Mouse (Mus musculus) embryo, embryonic 11.5 days (tissue): ENCODE results near the gene Cdk19.

ENCODE experiments used
- DNase-seq: peaks from one replicate; pipeline ENCODE4 v3.0.0-alpha.2; 2012; ENCODE audit warnings: low read depth, low spot score

Gene Cdk19

DNA sequence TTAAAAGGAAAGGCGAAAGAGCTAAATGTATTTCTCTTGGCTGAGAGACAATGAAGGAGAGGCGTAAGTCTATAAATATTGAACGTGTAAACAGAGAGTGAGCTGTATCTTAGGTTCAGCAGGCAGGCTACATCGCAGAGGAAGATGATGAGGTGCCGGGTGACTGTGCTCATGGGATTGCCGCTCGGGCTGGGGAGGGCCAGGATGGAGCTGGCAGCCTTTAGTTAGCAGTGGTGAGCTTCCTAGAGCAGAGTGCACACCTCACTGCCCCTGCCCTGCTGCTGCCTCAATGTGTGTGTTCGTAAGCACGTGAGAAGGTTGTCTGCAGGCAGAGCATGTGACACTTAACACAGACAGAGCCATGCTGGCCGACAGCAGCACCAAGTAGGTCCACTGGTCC, 101.4 kb downstream of the Cdk19 start:
- no peak for DNase-seq

DNA sequence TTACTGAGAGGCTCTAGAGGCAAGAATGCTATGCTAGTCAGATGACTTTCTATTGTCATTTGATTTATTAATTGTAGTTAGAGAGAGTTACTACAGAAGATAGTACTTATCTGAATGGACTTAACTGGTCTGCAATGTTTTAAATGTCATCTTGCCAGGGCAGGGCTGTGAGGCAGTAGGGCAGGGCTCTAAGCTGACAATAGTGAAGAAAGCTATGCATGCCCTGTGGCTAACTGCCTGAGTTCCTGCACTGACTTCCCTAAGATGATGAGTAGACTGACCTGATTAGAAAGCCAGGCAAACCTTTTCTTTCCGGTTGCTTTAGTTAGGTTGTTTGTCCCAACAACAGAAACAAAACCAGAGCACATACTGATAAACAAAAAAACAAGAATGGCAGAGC, 102.7 kb downstream of the Cdk19 start:
- no peak for DNase-seq

DNA sequence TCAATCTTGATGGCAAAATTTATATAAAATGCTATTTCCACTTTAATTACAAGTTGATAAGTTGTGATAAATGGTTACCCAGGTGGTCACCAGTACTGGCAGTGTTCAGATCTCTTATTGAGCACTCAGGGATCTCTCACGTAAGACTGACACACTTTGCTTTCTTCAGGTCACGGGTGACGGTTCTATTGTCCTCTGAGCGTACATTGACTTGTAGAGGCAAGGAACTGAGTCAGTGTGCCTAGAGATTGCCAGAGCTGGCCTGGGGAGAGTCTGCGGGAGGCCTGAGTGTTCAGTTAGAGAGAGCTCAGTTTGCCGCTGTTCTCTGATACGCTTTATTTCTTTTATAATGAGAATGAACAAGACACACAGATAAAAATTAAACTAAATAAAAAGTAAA, 104.0 kb downstream of the Cdk19 start:
- DNase-seq: no peak

DNA sequence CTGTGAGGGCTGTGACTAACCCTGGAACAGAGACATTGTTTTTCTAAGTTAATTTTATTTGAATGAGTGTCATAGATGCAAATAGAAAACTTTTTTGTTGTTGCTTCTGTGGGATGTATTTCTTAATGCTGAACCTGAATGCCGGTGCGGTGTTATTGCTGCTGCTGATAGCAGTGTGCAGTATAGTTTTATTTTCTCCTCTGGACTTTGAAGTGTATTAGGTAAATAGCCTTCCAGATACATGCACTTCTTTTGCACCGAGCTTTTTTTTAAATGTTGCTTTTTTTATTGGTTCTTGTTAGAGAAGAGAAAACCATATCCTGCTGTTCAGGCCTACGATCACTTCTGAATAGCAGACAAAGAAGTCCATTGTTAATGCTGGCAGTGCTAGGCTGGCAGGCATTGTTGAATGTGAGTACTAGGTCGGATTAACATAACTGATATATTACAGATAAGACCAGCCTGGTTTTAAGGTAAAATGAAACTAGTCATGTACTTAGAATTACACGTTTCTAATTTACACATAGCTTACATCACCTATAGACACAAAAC, 104.5 kb downstream of the Cdk19 start:
- DNase-seq: no peak

DNA sequence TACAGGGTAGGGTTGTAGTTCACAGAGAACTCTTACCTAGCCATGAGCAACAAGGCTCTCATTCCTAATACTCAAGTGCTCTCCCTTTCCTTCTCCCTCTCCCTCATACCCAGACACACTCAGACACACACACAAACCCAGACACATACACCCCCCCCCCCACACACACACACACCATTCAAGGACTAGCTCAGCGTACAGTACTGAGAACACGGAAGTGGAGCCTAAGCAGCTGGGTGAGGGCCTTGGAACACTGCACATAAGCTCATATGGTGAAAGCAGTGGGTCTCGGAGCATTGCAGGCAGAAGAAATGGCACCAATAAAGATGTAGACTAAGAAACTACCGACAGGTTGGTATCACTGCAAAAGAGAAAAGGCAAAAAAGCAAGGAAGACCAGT, 105.2 kb downstream of the Cdk19 start:
- no peak for DNase-seq

DNA sequence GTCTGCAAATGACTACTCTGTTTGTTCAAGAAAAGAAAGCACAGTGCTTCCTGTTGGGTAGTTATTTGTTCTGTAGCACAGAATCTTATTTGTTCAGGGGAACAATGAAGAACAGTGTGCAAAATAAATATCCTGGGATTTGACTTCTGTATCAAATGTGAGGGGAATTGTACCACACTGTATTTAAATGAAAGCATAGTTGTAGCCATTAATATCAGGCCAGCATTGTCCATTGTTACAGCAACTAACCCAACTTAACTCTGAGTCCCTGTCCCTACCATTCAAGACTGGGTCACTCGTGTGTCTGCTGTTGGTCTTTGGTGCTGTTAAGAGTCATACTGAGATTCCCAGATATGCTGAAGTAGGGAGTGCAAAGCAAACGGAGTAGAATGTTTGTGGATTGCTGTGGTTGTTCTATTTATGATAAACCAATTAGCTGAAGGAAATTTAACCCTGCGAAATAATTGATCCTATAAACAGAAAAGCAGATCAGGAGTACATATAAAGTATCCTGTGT, 106.8 kb downstream of the Cdk19 start:
- no peak for DNase-seq

DNA sequence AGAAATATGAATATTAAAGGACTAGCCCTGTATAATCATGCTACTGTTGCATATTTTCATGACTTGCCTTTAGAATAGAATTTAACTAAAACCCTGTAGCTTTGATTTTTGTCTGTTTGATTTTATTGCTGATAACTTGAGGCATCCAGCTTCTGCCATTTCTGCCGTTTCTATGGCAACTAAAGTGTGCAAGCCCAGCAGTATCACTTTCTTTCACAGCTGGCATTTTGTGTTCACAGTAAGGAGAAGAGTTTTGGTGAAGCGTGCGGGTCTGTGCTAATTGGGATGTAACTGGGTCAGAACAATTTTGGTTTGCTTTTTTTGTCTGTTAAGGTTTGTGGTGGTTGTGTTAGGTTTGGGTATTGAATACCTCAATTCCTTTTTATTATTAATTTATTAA, 107.3 kb downstream of the Cdk19 start:
- DNase-seq: no peak

DNA sequence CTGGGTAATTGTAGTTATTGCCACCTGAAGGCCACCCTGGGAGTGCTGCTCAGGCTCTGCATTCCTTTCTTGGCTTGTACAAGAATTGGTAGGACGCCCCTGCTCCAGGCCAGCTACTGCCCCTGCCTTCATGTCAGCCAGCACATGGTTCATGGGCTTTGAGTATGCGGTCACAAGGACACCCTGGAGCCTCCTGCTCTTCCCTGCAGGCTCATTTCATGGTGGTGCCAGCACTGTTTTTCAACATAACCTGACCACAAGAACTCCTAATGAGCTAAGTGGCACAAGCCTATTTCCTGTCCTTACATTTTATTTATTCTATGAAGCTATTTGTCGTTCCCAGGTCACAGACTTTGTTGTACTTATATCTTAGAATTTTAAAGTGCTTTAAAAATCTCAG, 107.9 kb downstream of the Cdk19 start:
- no peak for DNase-seq

DNA sequence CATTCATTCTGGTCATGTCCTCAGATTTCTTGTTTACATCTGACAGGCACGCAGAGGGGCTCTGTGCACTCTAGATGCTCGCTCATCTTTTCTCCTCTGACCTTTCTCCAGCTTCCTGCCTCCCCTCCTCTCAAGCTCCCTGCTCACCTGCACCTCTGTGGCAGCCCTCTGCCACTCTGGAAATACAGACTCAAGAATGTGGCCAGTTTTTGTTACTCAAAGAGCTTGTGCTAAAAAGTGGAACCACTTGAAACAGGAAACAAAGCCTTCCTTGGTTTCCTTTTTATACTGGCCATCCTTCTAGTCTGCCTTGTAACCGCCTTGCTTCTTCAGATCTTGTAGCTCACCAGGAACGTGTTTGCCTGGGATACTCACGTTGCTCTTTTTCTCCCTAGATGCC, 108.6 kb downstream of the Cdk19 start:
- no peak for DNase-seq

DNA sequence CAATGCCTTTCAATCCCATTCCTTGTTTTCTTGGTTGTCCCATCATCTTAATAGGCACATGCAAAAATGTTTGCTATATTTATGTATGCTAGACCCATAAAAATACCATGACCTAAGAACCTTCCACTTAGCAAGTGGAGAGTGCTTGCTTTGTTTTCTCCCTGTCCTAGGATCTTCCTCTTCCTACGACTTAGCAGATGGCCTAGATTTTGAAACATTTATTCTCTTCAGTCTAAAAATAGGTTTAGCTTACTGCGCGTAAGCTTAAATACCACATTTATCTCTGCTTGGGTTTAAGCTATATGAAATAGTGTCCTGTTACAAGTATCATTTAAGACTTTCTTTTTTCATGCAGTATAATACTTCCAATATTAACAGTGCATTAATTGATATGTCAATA, 109.1 kb downstream of the Cdk19 start:
- DNase-seq: no peak

DNA sequence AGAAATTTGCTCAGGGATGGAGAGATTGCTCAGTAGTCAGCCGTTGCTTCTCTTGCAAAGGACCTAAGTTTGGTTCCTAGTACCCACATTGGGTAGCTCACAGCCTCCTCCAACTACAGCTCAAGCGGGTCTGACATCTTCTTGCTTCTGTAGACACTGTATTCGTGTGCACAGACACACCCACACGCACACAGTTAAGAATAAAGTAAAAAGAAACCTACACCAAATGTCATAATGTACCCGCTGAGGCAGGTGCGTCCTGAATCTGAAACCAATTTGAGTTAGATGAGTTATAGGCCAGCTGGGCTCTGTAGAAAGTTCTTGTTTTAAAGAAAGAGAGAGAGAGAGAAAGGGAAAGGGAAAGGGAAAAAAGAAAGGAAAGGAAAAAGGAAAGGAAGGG, 110.2 kb downstream of the Cdk19 start:
- DNase-seq: no peak

DNA sequence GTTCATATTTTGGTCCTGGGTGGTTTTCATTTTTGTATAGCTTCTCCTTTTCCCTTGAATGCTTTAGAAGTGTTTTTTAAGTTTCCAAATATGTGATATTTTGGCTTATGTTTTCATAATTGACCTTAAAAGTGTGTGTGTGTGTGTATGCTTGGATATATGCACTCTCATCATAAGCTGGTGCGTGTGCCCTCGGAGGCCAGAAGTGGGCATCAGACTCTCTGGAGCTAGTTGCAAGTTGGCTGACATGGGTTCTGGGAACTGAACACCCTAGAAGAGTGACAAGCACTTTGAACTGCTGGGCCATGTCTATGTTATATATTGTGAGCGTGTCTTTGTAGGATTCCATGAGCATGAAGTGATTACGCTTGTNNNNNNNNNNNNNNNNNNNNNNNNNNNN, 110.8 kb downstream of the Cdk19 start:
- DNase-seq: no peak

DNA sequence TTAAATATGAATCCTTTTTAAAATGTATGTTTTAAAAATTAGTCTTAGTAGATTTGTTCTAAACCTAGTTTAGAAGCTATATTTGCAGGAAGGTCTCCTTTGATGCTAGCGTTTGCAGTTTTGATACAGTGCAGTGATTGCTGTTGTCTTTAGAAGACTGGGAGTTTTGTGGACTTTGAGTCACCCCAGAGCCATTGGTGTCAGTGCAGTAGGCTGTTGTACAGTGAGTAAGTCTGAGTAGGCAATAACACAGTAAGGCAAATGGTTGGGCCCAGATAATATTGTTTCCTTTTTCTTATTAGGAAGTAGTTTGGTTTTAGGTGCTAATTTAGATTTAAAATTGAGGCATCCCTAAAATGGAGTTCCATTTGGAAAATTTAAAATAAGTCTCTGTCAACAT, 117.8 kb downstream of the Cdk19 start:
- DNase-seq: no peak

DNA sequence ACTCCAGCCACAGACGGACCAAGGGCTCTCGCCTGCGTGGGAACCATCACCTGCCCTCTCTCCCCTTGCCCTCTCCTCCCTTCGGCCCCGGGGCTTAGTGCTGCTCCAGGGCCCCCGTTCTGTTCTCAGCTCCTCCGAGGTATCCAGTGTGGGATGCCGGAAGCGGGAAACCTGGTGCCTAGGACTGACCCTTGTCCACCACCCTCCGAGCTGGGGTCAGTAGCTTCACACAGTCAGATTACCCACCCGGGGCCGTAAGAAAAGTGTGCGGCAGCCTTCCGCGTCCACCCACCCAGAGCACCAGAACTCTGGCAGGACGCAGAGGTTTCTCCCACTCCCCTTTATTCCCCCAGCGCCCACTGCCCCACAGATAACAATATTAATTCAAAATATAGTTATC, 119.8 kb downstream of the Cdk19 start:
- no peak for DNase-seq

DNA sequence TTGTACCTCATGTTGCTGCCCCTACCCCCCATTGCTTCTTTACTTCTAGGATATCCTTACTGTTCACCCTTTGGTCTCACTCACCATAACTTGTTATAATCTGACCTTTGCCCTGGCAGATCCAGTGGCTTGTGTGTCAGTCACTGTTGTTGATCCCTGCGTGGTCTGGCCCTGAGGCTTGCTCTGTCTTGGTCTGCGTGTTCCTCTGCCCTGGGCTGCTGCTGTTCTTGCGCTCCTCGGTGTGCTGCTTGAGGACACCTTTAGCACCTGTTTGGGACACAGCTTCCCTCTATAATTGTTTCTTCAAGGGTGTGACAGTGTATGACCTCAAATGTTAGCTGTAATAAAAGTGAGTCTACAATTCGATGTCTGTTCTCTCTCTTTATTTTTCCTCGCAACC, 122.0 kb downstream of the Cdk19 start:
- no peak for DNase-seq

DNA sequence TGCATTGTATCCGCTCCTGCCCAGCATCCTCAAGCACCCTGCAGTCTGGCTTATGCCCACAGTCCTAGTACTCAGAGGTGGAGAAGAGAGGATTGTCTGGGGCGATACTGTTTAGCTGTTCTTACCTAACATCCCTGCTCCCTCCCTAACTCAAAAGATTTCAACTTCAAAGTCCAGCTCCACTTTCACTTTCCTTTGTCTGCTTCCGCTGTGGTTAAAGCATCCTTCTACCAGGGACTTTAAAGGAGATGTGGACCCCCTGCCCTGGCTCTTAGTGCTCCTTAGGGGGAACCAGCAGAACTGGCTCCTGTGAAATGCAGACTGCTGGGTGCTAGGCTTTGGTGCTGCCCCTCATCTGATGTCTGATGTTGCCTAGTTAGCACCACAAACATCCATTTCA, 122.9 kb downstream of the Cdk19 start:
- no peak for DNase-seq

DNA sequence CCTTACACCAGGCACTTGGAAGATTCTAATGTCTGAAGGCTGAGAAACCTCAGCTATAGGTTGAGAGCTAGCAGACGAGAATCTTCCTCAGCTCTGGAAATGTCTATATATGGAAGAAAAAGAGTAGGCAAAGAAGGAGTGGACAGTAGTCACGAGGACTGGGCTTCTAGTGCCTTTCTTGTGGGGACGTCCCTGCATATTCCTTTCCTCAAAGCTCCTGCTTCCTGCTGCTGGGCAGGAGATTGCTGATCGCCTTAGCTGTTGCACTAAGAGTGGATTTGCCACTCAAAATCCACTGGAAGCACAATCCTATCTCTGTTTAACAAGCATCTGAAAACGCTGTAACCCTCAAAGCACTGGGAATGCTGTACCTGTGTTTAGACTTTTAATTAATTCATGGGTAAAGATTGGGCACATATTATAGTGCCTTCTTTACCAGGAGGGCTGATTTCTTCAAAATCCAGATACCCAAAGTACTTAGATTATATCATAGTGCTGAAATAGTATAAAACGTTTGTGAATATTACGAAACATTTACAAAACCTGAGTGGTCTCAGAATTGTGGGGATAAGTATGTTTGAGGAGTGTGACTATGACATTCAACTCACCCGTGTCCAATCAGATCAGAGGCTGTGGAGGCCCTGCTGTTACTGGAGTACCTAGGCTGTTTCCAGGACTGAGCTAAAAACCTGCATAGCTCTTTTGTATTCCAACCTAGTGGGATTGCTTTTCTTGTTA, 128.0 kb downstream of the Cdk19 start:
- no peak for DNase-seq

DNA sequence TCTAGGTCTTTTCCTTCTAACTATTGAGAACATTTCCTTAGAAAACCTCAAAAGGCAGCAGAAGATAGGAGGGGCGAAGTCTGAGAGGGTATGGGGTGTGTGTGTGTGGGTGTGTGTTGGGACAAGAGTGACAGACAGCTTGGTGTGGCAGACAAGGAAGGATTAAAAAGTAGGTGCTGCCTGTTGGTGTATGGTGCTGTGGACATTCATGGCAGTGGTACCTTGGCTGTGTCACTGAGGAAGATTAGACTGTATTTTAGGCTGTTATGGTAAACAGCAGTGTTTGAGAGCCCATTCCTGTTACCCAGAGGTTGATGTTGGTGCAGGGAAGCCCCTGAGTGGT, 128.5 kb downstream of the Cdk19 start:
- no peak for DNase-seq

DNA sequence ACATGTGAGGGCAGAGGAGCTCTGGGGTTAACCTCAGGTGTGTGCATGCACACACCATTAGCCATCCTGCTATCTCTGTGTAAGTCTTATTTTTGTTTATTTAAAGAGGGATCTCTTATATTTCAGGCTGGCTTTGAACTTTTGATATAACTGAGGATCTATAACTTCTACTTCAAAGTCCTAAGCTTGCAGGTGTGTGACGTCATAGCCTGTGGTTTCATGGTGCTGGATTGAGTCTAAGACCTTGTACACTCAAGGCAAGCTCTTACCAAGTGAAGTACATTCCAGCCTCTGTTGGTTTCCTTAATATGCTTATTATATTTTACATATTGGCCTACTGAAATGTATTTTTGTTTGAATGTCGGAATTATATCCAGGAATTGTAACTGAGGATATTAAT, 129.8 kb downstream of the Cdk19 start:
- DNase-seq: no peak

DNA sequence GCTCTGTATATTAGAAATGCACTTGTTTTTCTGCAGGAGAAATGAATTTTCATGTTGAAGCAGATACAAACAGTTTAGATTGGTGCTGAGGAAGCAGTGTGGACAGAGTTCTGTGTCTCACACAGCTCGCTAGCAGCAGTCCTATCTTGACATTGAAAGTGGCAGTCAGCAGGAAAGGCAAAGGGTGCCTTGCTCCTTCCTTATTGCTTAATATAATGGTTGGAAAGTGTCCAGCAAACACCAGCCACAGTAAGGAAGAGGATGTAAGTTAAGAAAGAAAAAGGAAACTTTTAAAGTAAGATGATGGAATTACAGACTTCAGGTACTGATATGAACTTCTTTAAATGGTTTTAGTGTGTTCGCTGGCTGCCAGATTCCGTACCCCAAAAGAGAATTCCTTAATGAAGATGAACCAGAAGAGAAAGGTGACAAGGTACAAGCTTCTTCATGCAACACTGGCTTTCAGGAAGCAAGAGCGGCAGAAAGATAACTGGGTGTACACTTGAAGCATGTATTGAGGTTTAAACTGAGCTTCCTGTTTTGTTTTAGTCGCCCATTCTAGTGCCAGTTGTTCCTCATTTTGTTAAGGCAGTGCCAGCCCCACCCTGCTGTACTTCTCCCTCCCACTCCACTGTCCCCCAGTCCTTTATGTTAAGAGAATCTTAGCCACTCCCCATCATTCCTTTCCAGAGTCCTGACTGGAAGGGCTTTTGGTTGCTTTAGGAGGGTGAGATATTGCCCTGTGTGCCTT, 137.3 kb downstream of the Cdk19 start:
- DNase-seq: no peak

DNA sequence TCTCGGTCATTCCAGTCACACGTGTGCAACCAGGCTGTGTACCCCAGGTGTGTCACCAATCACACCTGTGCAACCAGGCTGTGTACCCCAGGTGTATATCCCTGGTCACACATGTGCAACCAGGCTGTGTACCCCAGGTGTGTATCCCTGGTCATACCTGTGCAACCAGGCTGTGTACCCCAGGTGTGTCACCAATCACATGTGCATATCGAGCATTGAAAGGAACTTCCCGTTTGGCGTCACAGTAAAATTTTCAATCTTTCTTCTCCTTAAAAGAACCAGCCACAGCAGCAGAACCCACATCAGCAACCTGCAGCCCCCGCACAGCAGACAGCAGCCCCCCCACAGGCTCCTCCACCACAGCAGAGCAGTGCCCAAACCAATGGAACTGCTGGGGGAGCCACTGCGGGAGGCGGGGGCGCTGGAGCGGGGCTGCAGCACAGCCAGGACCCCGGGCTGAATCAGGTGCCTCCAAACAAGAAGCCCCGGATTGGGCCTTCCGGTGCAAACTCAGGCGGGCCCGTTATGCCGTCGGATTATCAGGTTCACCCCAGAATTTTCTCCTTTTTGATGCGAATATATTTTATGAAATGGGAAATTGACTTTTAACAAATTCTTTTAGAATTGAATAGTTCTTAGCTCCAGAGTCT, 138.2 kb downstream of the Cdk19 start:
- no peak for DNase-seq

DNA sequence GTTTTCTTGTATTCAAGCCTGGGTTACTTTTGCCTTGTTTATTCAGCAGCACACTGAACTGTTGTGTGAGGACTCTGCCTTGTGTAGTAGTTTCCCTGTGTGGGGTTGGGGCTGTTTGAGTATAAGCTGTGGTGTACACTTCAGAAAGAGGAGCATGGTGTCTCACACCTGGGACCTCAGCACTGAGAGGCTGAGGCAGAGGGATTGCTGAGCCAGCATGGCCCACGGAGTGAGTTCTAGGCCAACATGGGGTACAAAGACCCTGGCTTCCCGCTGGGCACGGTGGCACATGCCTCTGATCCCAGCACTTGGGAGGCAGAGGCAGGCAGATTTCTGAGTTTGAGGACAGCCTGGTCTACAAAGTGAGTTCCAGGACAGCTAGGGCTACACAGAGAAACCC, 139.3 kb downstream of the Cdk19 start:
- DNase-seq: no peak

DNA sequence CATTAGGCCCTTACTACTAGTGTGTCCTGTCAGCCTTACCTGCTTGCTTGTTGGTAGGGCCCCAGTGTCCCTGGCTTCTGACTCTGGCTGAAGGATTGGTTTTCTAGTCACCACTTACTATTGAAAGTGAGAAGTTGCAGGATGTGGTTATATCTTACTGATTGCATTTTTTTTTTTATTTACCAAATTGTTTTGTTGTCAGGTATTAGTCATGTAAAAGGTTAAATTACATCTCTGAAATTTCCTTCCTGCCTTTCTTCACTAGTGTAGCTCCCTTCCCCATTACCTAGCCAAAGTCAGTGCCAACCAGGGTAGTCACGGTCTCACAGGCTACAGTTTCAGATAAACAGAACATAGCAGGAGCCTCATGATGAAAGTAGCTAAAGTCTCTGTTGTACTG, 139.9 kb downstream of the Cdk19 start:
- DNase-seq: no peak
